In genomic region chr6:90848068-90848467, GRCm38 (mm10) we compare ENCODE assay signal across 19 mouse cellular contexts.
DNase-seq lines count a peak whose midpoint lies in the region; ATAC-seq lines count a peak whose summit lies in the region.
"Had no signal": no experiment of that assay in that cellular context is flagged by ENCODE, and none has a peak within 500 bp of the region (broad histone marks: within the 10 kb centered on the region; RNA-seq: fewer than 3 reads in every experiment).

No protein-coding gene starts in this region.

- H3K9ac ChIP-seq in hindbrain, embryonic 16.5 days (ENCODE audit: low read depth, low read length) = no peak overlapping the region; the same call in 1 of the 2 replicates
- no peak overlapping the region for H3K9ac ChIP-seq in midbrain, embryonic 15.5 days
- H3K9ac ChIP-seq: embryonic facial prominence, embryonic 13.5 days; limb, embryonic 15.5 days; liver, postnatal 0 days; midbrain, embryonic 12.5 days; neural tube, embryonic 12.5 days had no signal

- H3K4me1 ChIP-seq in hindbrain, embryonic 16.5 days (ENCODE audit: control insufficient read depth, insufficient read depth, low read depth, low read length) = peaks cover 6% of the 10 kb centered on the region; the same call in 1 of the 2 replicates
- H3K4me1 ChIP-seq in hindbrain, embryonic 10.5 days (replicated peaks) = peaks cover 5% of the 10 kb centered on the region; the same call in 1 of the 2 replicates
- peaks cover 11% of the 10 kb centered on the region; the same call in 1 of the 2 replicates for H3K4me1 ChIP-seq in midbrain, embryonic 15.5 days
- H3K4me1 ChIP-seq in embryonic facial prominence, embryonic 10.5 days = no peaks in the 10 kb centered on the region
- H3K4me1 ChIP-seq: embryonic facial prominence, embryonic 13.5 days; limb, embryonic 15.5 days; neural tube, embryonic 12.5 days had no signal

- H3K36me3 ChIP-seq in hindbrain, embryonic 16.5 days (ENCODE audit: control insufficient read depth, insufficient read depth, low read length) = no peaks in the 10 kb centered on the region
- no peaks in the 10 kb centered on the region for H3K36me3 ChIP-seq in hindbrain, embryonic 10.5 days
- H3K36me3 ChIP-seq in midbrain, embryonic 15.5 days (replicated peaks) = no peaks in the 10 kb centered on the region
- H3K36me3 ChIP-seq in embryonic facial prominence, embryonic 10.5 days (replicated peaks) = no peaks in the 10 kb centered on the region
- H3K36me3 ChIP-seq: embryonic facial prominence, embryonic 13.5 days; limb, embryonic 15.5 days; midbrain, embryonic 12.5 days; neural tube, embryonic 12.5 days had no signal

- no peaks in the 10 kb centered on the region for H3K27me3 ChIP-seq in hindbrain, embryonic 16.5 days (replicated peaks; ENCODE audit: control insufficient read depth, insufficient read depth, low read length)
- H3K27me3 ChIP-seq in hindbrain, embryonic 10.5 days (ENCODE audit: insufficient read depth, poor library complexity, severe bottlenecking) = no peaks in the 10 kb centered on the region
- no peaks in the 10 kb centered on the region for H3K27me3 ChIP-seq in midbrain, embryonic 15.5 days (replicated peaks)
- no peaks in the 10 kb centered on the region for H3K27me3 ChIP-seq in embryonic facial prominence, embryonic 10.5 days (replicated peaks; ENCODE audit: low read depth, poor library complexity, severe bottlenecking)
- H3K27me3 ChIP-seq: embryonic facial prominence, embryonic 13.5 days; limb, embryonic 15.5 days; midbrain, embryonic 12.5 days; neural tube, embryonic 12.5 days had no signal

- no peak overlapping the region for H3K4me2 ChIP-seq in hindbrain, embryonic 16.5 days (ENCODE audit: low read length)
- H3K4me2 ChIP-seq in midbrain, embryonic 15.5 days = no peak overlapping the region
- H3K4me2 ChIP-seq: embryonic facial prominence, embryonic 13.5 days; limb, embryonic 15.5 days; midbrain, embryonic 12.5 days; neural tube, embryonic 12.5 days had no signal

- H3K27ac ChIP-seq in hindbrain, embryonic 16.5 days (ENCODE audit: low read depth, low read length) = no peak overlapping the region
- H3K27ac ChIP-seq in hindbrain, embryonic 10.5 days = no peak overlapping the region
- H3K27ac ChIP-seq in midbrain, embryonic 15.5 days = 0 out of 2 replicates have a peak overlapping the region, but pooled peaks have one; percentile 8
- H3K27ac ChIP-seq in embryonic facial prominence, embryonic 10.5 days (replicated peaks) = no peak overlapping the region
- H3K27ac ChIP-seq: embryonic facial prominence, embryonic 13.5 days; heart, adult 2 months; kidney, postnatal 0 days; limb, embryonic 15.5 days; midbrain, embryonic 12.5 days; neural tube, embryonic 12.5 days had no signal

- WGBS in hindbrain, embryonic 16.5 days = 44% methylated on average over 1 of the region's 1 CpGs
- 71% methylated on average over 1 of the region's 1 CpGs for WGBS in hindbrain, embryonic 10.5 days
- 59% methylated on average over 1 of the region's 1 CpGs for WGBS in midbrain, embryonic 15.5 days
- whole genome bisulfite sequencing in embryonic facial prominence, embryonic 10.5 days = 72% methylated on average over 1 of the region's 1 CpGs

- H3K4me3 ChIP-seq in hindbrain, embryonic 16.5 days (ENCODE audit: low read length) = no peak overlapping the region
- H3K4me3 ChIP-seq in hindbrain, embryonic 10.5 days = no peak overlapping the region
- H3K4me3 ChIP-seq in midbrain, embryonic 15.5 days = no peak overlapping the region
- H3K4me3 ChIP-seq in embryonic facial prominence, embryonic 10.5 days = no peak overlapping the region
- H3K4me3 ChIP-seq: embryonic facial prominence, embryonic 13.5 days; heart, adult 2 months; limb, embryonic 15.5 days; midbrain, embryonic 12.5 days; neural tube, embryonic 12.5 days had no signal

- intact Hi-C loops in left cerebral cortex, postnatal 14 days (cut with DNase I) = no loop called here

- no peaks in the 10 kb centered on the region for H3K9me3 ChIP-seq in hindbrain, embryonic 16.5 days (ENCODE audit: control insufficient read depth, low read length)
- H3K9me3 ChIP-seq in hindbrain, embryonic 10.5 days = no peaks in the 10 kb centered on the region
- no peaks in the 10 kb centered on the region for H3K9me3 ChIP-seq in midbrain, embryonic 15.5 days
- no peaks in the 10 kb centered on the region for H3K9me3 ChIP-seq in embryonic facial prominence, embryonic 10.5 days
- H3K9me3 ChIP-seq: embryonic facial prominence, embryonic 13.5 days; limb, embryonic 15.5 days; midbrain, embryonic 12.5 days; neural tube, embryonic 12.5 days had no signal

- DNase-seq in adrenal gland, adult 8-10 months = peak; percentile 3
- no peak for DNase-seq in adrenal gland, postnatal 25 days
- no peak for DNase-seq in hindbrain, embryonic 10.5 days (ENCODE audit: low spot score)
- peak; percentile 24 to 43 for DNase-seq in left cerebral cortex, postnatal 14 days (ENCODE audit: low spot score in 2 of 2)
- no peak for DNase-seq in left cerebral cortex, adult 8-10 months (ENCODE audit: low spot score in 2 of 2)
- no peak for DNase-seq in embryonic facial prominence, embryonic 10.5 days (ENCODE audit: low spot score)
- DNase-seq: cerebellum, adult 18-20 months; gastrocnemius, postnatal 10 days; heart, adult 2 months; liver, postnatal 0 days; thymus, postnatal 36 days had no signal

- peak; percentile 79 for ATAC-seq in hindbrain, embryonic 16.5 days
- ATAC-seq in midbrain, embryonic 15.5 days (replicated peaks) = peak; percentile 92
- ATAC-seq: inflammation-experienced regulatory T-cells, adult 6 months; liver, postnatal 0 days had no signal

Comparison
In these comparisons a context has a peak if more than half of its experiments do, and no peak if none do; other contexts are left out.
1. DNase-seq: peak in adrenal gland, adult 8-10 months (single experiment) and left cerebral cortex, postnatal 14 days (2 of 2); none in adrenal gland, postnatal 25 days (single experiment), hindbrain, embryonic 10.5 days (single experiment), left cerebral cortex, adult 8-10 months (0 of 2) and embryonic facial prominence, embryonic 10.5 days (single experiment).